Mouse (Mus musculus): ENCODE measurements at regions not wholly inside any gene's neighbourhood (a gene's known extent, or its start where the extent isn't known, plus 50 kb on each side); places are given as distances from the start of the nearest gene placed in this dataset.
"Not testable (repeated sequence)": the region's sequence is repeated elsewhere in the genome, so short reads cannot be mapped to it uniquely, and the experiment has no call there.

DNA sequence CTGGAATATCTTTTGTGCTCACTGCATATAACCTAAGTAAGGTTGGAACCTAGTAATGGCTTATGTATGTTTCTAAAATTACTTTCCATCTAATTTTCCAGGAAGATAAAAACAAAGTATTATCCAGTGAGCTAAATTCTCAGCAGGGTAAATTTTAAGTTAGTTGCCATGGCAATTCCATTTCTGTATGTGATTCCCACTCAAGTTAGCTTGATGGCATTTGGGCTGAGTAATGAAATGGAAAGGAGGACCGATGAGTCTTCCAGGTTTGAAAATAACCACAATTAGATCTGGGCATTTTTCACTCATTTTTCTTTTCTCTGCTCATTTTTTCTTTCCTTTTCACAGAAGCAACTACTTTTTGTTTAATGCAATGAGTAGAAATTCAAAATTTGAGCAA, 398.4 kb upstream of the Gm10801 start:
- no peaks in the 10 kb centered on the region for H3K36me3 ChIP-seq (replicated peaks; ENCODE audit: control insufficient read depth, insufficient read depth, low read depth, low read length)
- WGBS = 87% methylated on average over 1 of the region's 1 CpGs
- ATAC-seq (replicated peaks; ENCODE audit: insufficient number of reproducible peaks, low FRiP score, low TSS enrichment, low read depth) = no peak
- H3K4me2 ChIP-seq (ENCODE audit: low read depth, low read length) = no peak overlapping the region
- no peaks in the 10 kb centered on the region for H3K4me1 ChIP-seq (ENCODE audit: control insufficient read depth, insufficient read depth, low read length)
- no peak overlapping the region for H3K9ac ChIP-seq (replicated peaks; ENCODE audit: low read length)
- H3K4me3 ChIP-seq (ENCODE audit: low read depth, low read length) = no peak overlapping the region
- DNase-seq (ENCODE audit: low spot score) = no peak
- no peak overlapping the region for H3K27ac ChIP-seq (replicated peaks; ENCODE audit: low read depth, low read length)
- no peaks in the 10 kb centered on the region for H3K27me3 ChIP-seq (ENCODE audit: control insufficient read depth, insufficient read depth, low read length)
- no peaks in the 10 kb centered on the region for H3K9me3 ChIP-seq (replicated peaks; ENCODE audit: control insufficient read depth, low read length)

DNA sequence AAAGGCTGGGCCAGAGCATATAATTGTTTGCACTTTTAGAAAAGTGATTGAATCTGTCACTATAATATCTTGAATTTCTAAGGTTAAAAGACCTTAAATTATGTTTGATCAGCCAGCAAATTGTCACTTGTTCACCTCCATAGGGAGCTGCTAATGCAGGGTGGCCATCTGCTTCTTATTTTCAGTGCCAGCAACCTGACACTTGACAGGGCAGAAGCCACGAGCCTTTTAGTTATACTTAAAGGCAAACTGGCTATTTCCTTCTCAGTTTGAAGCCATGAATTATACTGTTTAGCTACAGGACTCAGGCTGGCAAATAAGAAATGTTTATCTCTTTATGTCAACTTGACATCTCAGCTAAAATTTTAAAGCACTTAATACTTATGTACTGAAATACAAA, 392.5 kb upstream of the Gm10801 start:
- no peak for ATAC-seq (replicated peaks; ENCODE audit: insufficient number of reproducible peaks, low FRiP score, low TSS enrichment, low read depth)
- no peaks in the 10 kb centered on the region for H3K9me3 ChIP-seq (replicated peaks; ENCODE audit: control insufficient read depth, low read length)
- no peaks in the 10 kb centered on the region for H3K36me3 ChIP-seq (replicated peaks; ENCODE audit: control insufficient read depth, insufficient read depth, low read depth, low read length)
- WGBS = 16% methylated on average over 1 of the region's 1 CpGs
- no peak overlapping the region for H3K9ac ChIP-seq (replicated peaks; ENCODE audit: low read length)
- no peak overlapping the region for H3K4me2 ChIP-seq (ENCODE audit: low read depth, low read length)
- DNase-seq (ENCODE audit: low spot score) = peak; percentile 63
- no peaks in the 10 kb centered on the region for H3K27me3 ChIP-seq (ENCODE audit: control insufficient read depth, insufficient read depth, low read length)
- H3K4me1 ChIP-seq (ENCODE audit: control insufficient read depth, insufficient read depth, low read length) = no peaks in the 10 kb centered on the region
- no peak overlapping the region for H3K27ac ChIP-seq (replicated peaks; ENCODE audit: low read depth, low read length)
- no peak overlapping the region for H3K4me3 ChIP-seq (ENCODE audit: low read depth, low read length)

GRCm38 (mm10) chr2:98286796-98287352, 375.2 kb upstream of the Gm10801 start:
- ATAC-seq (replicated peaks; ENCODE audit: insufficient number of reproducible peaks, low FRiP score, low TSS enrichment, low read depth) = no peak
- Histone ChIP-seq H3K4me2 (ENCODE audit: low read depth, low read length) (no peak overlapping the region), H3K27ac (replicated peaks; ENCODE audit: low read depth, low read length) (no peak overlapping the region), H3K4me3 (ENCODE audit: low read depth, low read length) (no peak overlapping the region), H3K27me3 (ENCODE audit: control insufficient read depth, insufficient read depth, low read length) (no peaks in the 10 kb centered on the region), H3K36me3 (replicated peaks; ENCODE audit: control insufficient read depth, insufficient read depth, low read depth, low read length) (no peaks in the 10 kb centered on the region), H3K9ac (replicated peaks; ENCODE audit: low read length) (no peak overlapping the region), H3K4me1 (ENCODE audit: control insufficient read depth, insufficient read depth, low read length) (no peaks in the 10 kb centered on the region), H3K9me3 (replicated peaks; ENCODE audit: control insufficient read depth, low read length) (no peaks in the 10 kb centered on the region)
- WGBS = 89% methylated on average over 3 of the region's 3 CpGs
- no peak for DNase-seq (ENCODE audit: low spot score)

DNA sequence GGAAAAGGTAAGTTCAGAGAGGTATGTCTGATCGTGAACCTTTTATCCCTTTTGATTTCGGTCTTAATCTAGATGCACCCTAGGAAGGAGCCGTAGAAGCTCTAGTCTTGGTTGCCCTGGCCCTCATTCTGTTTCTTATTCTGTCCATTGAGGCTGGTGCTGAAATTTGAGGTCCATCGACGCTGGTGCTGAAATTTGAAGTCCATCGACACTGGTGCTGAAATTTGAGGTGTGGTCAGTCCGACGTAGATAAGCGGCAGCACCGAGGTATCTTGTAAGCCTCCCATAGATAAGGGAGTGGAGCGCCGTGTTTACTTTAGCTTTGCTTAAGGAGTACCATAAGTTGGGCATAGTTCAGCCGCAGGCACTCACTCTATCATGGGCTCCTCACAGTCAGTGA, 332.0 kb upstream of the Gm10801 start:
- H3K4me3 ChIP-seq (ENCODE audit: low read depth, low read length); H3K27me3 ChIP-seq (ENCODE audit: control insufficient read depth, insufficient read depth, low read length); H3K36me3 ChIP-seq (replicated peaks; ENCODE audit: control insufficient read depth, insufficient read depth, low read depth, low read length); H3K4me1 ChIP-seq (ENCODE audit: control insufficient read depth, insufficient read depth, low read length); H3K27ac ChIP-seq (replicated peaks; ENCODE audit: low read depth, low read length); H3K9ac ChIP-seq (replicated peaks; ENCODE audit: low read length); H3K4me2 ChIP-seq (ENCODE audit: low read depth, low read length); ATAC-seq (replicated peaks; ENCODE audit: insufficient number of reproducible peaks, low FRiP score, low TSS enrichment, low read depth); H3K9me3 ChIP-seq (replicated peaks; ENCODE audit: control insufficient read depth, low read length): not testable (repeated sequence)
- peak; percentile 8 for DNase-seq (ENCODE audit: low spot score)
- WGBS = 83% methylated on average over 13 of the region's 13 CpGs

DNA sequence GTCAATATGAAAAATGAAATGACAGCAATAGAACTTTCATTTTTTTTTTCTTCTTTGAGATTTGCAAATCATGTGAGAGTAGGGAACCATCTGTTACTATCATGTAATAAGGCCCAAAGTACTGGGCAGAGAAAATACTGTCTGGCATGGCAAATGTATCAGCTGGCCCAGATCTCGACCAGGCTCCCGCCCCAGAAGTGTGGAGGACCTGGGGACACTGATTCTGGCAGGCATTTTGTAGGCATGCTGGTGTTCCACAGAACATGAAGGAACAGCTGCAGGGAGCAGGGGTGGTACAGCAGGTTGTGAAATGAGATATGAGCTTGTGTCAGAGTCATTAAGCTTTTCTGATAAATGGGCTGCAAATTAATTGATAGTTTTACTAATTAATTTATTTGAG, 307.8 kb upstream of the Gm10801 start:
- DNase-seq (ENCODE audit: low spot score) (no peak), ATAC-seq (replicated peaks; ENCODE audit: insufficient number of reproducible peaks, low FRiP score, low TSS enrichment, low read depth) (no peak)
- H3K9me3 ChIP-seq (replicated peaks; ENCODE audit: control insufficient read depth, low read length) = no peaks in the 10 kb centered on the region
- no peaks in the 10 kb centered on the region for H3K36me3 ChIP-seq (replicated peaks; ENCODE audit: control insufficient read depth, insufficient read depth, low read depth, low read length)
- H3K27me3 ChIP-seq (ENCODE audit: control insufficient read depth, insufficient read depth, low read length) = no peaks in the 10 kb centered on the region
- 85% methylated on average over 2 of the region's 2 CpGs for WGBS
- no peaks in the 10 kb centered on the region for H3K4me1 ChIP-seq (ENCODE audit: control insufficient read depth, insufficient read depth, low read length)
- no peak overlapping the region for H3K4me3 ChIP-seq (ENCODE audit: low read depth, low read length)
- H3K9ac ChIP-seq (replicated peaks; ENCODE audit: low read length) = no peak overlapping the region
- H3K4me2 ChIP-seq (ENCODE audit: low read depth, low read length) = no peak overlapping the region
- H3K27ac ChIP-seq (replicated peaks; ENCODE audit: low read depth, low read length) = no peak overlapping the region

GRCm38 (mm10) chr2:98379211-98379610, 282.8 kb upstream of the Gm10801 start:
- 71% methylated on average over 1 of the region's 1 CpGs for WGBS
- no peaks in the 10 kb centered on the region for H3K36me3 ChIP-seq (replicated peaks; ENCODE audit: control insufficient read depth, insufficient read depth, low read depth, low read length)
- ATAC-seq (replicated peaks; ENCODE audit: insufficient number of reproducible peaks, low FRiP score, low TSS enrichment, low read depth) (no peak), DNase-seq (ENCODE audit: low spot score) (no peak)
- H3K4me2 ChIP-seq (ENCODE audit: low read depth, low read length) = no peak overlapping the region
- no peaks in the 10 kb centered on the region for H3K27me3 ChIP-seq (ENCODE audit: control insufficient read depth, insufficient read depth, low read length)
- H3K9me3 ChIP-seq (replicated peaks; ENCODE audit: control insufficient read depth, low read length) = no peaks in the 10 kb centered on the region
- H3K9ac ChIP-seq (replicated peaks; ENCODE audit: low read length) = no peak overlapping the region
- no peak overlapping the region for H3K4me3 ChIP-seq (ENCODE audit: low read depth, low read length)
- no peak overlapping the region for H3K27ac ChIP-seq (replicated peaks; ENCODE audit: low read depth, low read length)
- no peaks in the 10 kb centered on the region for H3K4me1 ChIP-seq (ENCODE audit: control insufficient read depth, insufficient read depth, low read length)
